In genomic region chr5:108726557-108727248, GRCm38 (mm10) we compare ENCODE assay signal across 8 mouse cellular contexts. TPM values are rescaled to one million over a fixed set of nuclear protein-coding genes. Genes with fewer than 3 reads are reported as not detected.
DNase-seq lines count a peak whose midpoint lies in the region; ATAC-seq and TF ChIP-seq lines count a peak whose summit lies in the region.

No protein-coding gene starts in this region.

- intact Hi-C loops in left cerebral cortex, adult 2 months (cut with DNase I), result loop anchor here (2.0 kb wide), 2 partner anchors 34 to 56 kb away; partner anchors contain the start of gene Fgfrl1

- no peak overlapping the region for H3K4me3 ChIP-seq in spleen, adult 2 months (ENCODE audit: extremely low read depth, insufficient read depth, insufficient read length)
- no peak overlapping the region for H3K4me3 ChIP-seq in left cerebral cortex, adult 2 months

- DNase-seq in spleen, adult 2 months (ENCODE audit: low read depth in 1 of 2, low spot score in 2 of 2), result peak in 1 of 2 experiments; percentile 36
- DNase-seq in spleen, adult 12 weeks (ENCODE audit: low spot score), result no peak
- peak; percentile 50 to 76 for DNase-seq in cerebellum, postnatal 4 days (ENCODE audit: low spot score in 2 of 2)
- peak; percentile 62 for DNase-seq in gastrocnemius, adult 18-20 months (ENCODE audit: low spot score)
- peak; percentile 18 for DNase-seq in hindlimb bud, embryonic 11.5 days (ENCODE audit: extremely low spot score, low read depth, low spot score)
- DNase-seq in left cerebral cortex, adult 2 months (ENCODE audit: extremely low spot score in 1 of 2, low spot score in 2 of 2), result peak; percentile 69 to 72
- DNase-seq in right cerebral cortex, postnatal 36 days (ENCODE audit: low spot score in 2 of 2), result peak; percentile 59 to 75

- peak; percentile 64; the same call in 1 of the 2 replicates for TF ChIP-seq CTCF in spleen, adult 2 months (IDR thresholded peaks at IDR 0.05; ENCODE audit: extremely low read depth, insufficient read depth, insufficient read length, insufficient replicate concordance)
- peak; percentile 83 for TF ChIP-seq CTCF in left cerebral cortex, adult 2 months (IDR thresholded peaks at IDR 0.05)

- no peaks in the 10 kb centered on the region for H3K27me3 ChIP-seq in spleen, adult 2 months (ENCODE audit: control insufficient read depth, insufficient read depth, low read length)

- no peaks in the 10 kb centered on the region for H3K4me1 ChIP-seq in spleen, adult 2 months (ENCODE audit: control insufficient read depth, insufficient read depth, insufficient read length)

- H3K36me3 ChIP-seq in spleen, adult 2 months (ENCODE audit: control insufficient read depth, insufficient read depth, low read length), result no peaks in the 10 kb centered on the region

- TF ChIP-seq POLR2A in spleen, adult 2 months (IDR thresholded peaks at IDR 0.05; ENCODE audit: low read depth, low read length), result no peak

- H3K27ac ChIP-seq in spleen, adult 2 months (ENCODE audit: insufficient read depth, low read length), result no peak overlapping the region
- no peak overlapping the region for H3K27ac ChIP-seq in left cerebral cortex, adult 2 months

- WGBS in spleen, adult 2 months, result 31% methylated on average over 5 of the region's 5 CpGs

- peak; percentile 85 for ATAC-seq in megakaryocyte, adult 5-6 weeks (ENCODE audit: poor library complexity, severe bottlenecking)

RNA-seq across cellular contexts. Expression of gene Fgfrl1, which starts 34.5 kb away (rescaled TPM):
- polyA plus RNA-seq in spleen, adult 2 months (2012; rRNA removed), result 10.1 and 12.6 TPM in 2 replicates
- 10 to 100 TPM; 23.3 to 29.9 TPM for total RNA-seq in gastrocnemius, adult 18-20 months (2021)
- 10 to 100 TPM; 19.7 to 21.7 TPM for total RNA-seq in left cerebral cortex, adult 2 months (2021)
- total RNA-seq in megakaryocyte, adult 5-6 weeks (2015), result 0.16 and 1.1 TPM in 2 replicates
- total RNA-seq in megakaryocyte, adult 5-6 weeks (2017), result 0.12 and 1.0 TPM in 2 replicates

RNA-seq across cellular contexts. Expression of gene Rnf212, which starts 48.1 kb away (rescaled TPM):
- 1.4 and 2.5 TPM in 2 replicates for polyA plus RNA-seq in spleen, adult 2 months (2012; rRNA removed)
- not detected for total RNA-seq in gastrocnemius, adult 18-20 months (2021)
- not detected for total RNA-seq in left cerebral cortex, adult 2 months (2021)
- not detected in 2 replicates for total RNA-seq in megakaryocyte, adult 5-6 weeks (2015)
- total RNA-seq in megakaryocyte, adult 5-6 weeks (2017), result not detected in 2 replicates

RNA-seq across cellular contexts. Expression of gene Slc26a1, which starts 51.3 kb away (rescaled TPM):
- polyA plus RNA-seq in spleen, adult 2 months (2012; rRNA removed), result 1.0 and 3.1 TPM in 2 replicates
- total RNA-seq in gastrocnemius, adult 18-20 months (2021), result under 1 TPM in 1 of 2 experiments, not detected in 1; 0.12 TPM
- total RNA-seq in left cerebral cortex, adult 2 months (2021), result 1 to 10 TPM in 1 of 2 experiments, under 1 TPM in 1; 0.89 to 1.4 TPM
- total RNA-seq in megakaryocyte, adult 5-6 weeks (2015), result 0.02 and 0.57 TPM in 2 replicates
- total RNA-seq in megakaryocyte, adult 5-6 weeks (2017), result 0.04 and 0.77 TPM in 2 replicates

RNA-seq across cellular contexts. Expression of gene Dgkq, which starts 57.2 kb away (rescaled TPM):
- 18.6 and 21.0 TPM in 2 replicates for polyA plus RNA-seq in spleen, adult 2 months (2012; rRNA removed)
- 1 to 10 TPM; 2.4 to 3.9 TPM for total RNA-seq in gastrocnemius, adult 18-20 months (2021)
- 10 to 100 TPM; 58.9 to 59.7 TPM for total RNA-seq in left cerebral cortex, adult 2 months (2021)
- 5.2 and 5.9 TPM in 2 replicates for total RNA-seq in megakaryocyte, adult 5-6 weeks (2015)
- total RNA-seq in megakaryocyte, adult 5-6 weeks (2017), result 6.8 and 15.6 TPM in 2 replicates

Comparison
In these comparisons a context has a peak if more than half of its experiments do, and no peak if none do; other contexts are left out.
1. RNA of gene Fgfrl1, which starts 34.5 kb away (total RNA-seq): 23.3 to 29.9 TPM in gastrocnemius, adult 18-20 months and 19.7 to 21.7 TPM in left cerebral cortex, adult 2 months; 0.12 to 1.1 TPM in megakaryocyte, adult 5-6 weeks; every median in the first group is over 4 times any median in the second.